Mouse (Mus musculus) lung, embryonic 15.5 days (tissue): ENCODE results near the gene Rftn1. TPM values are rescaled to one million over a fixed set of nuclear protein-coding genes. Genes with fewer than 3 reads are reported as not detected.
A peak's percentile ranks its signal among the peaks of the same experiment; 100 is the strongest.

Source experiments
- ATAC-seq: fragments of 200-750 bp; cut with Nextera tagmentation; 2 replicates; pipeline ENCODE4 v1.8.0; 2017; ENCODE audit warnings: moderate number of reproducible peaks, borderline replicate concordance; ENCODE audit not compliant: low FRiP score, low TSS enrichment; ENCODE audit errors: extremely low read depth
- H3K27ac ChIP-seq: fragments of 300-500 bp; sonication (generic); 2 replicates; pipeline ENCODE4 v1.5.1; 2015; ENCODE audit warnings: moderate library complexity, mild to moderate bottlenecking, inconsistent platforms
- H3K27me3 ChIP-seq: fragments of 300-500 bp; sonication (generic); 2 replicates; pipeline ENCODE4 v1.6.1; 2015; ENCODE audit warnings: inconsistent platforms
- H3K36me3 ChIP-seq: fragments of 300-500 bp; sonication (generic); 2 replicates; pipeline ENCODE4 v1.6.1; 2015; ENCODE audit warnings: inconsistent platforms
- H3K4me1 ChIP-seq: fragments of 300-500 bp; sonication (generic); 2 replicates; pipeline ENCODE4 v1.6.1; 2015; ENCODE audit warnings: inconsistent platforms
- H3K4me2 ChIP-seq: fragments of 300-500 bp; sonication (generic); 2 replicates; pipeline ENCODE4 v1.6.1; 2015; ENCODE audit warnings: inconsistent platforms, mild to moderate bottlenecking, moderate library complexity
- H3K4me3 ChIP-seq: fragments of 300-500 bp; sonication (generic); 2 replicates; pipeline ENCODE4 v1.5.1; 2015; ENCODE audit warnings: mild to moderate bottlenecking, inconsistent platforms
- H3K9ac ChIP-seq: fragments of 300-500 bp; sonication (generic); 2 replicates; pipeline ENCODE4 v1.6.1; 2015; ENCODE audit warnings: inconsistent platforms
- H3K9me3 ChIP-seq: fragments of 300-500 bp; sonication (generic); 2 replicates; pipeline ENCODE4 v1.6.1; 2016; ENCODE audit warnings: inconsistent platforms
- WGBS: fragments of 180-500 bp; shearing (Covaris S2); methylation state at CpG from one replicate; pipeline ENCODE4 v1.1.7; 2015; 5-methylcytosine and 5-hydroxymethylcytosine counted together
- polyA plus RNA-seq: library from polyadenylated mRNA; unstranded; fragments of >200 nt; fragmentation: Nextera tagmentation; extraction: Ambion mirVana; gene quantifications from 2 replicates; pipeline ENCODE4 v1.2.1, GENCODE M21; 2015

Rftn1 gene
- polyA plus RNA-seq, 1 experiment from 2014 or later, result 18.4 TPM

DNA sequence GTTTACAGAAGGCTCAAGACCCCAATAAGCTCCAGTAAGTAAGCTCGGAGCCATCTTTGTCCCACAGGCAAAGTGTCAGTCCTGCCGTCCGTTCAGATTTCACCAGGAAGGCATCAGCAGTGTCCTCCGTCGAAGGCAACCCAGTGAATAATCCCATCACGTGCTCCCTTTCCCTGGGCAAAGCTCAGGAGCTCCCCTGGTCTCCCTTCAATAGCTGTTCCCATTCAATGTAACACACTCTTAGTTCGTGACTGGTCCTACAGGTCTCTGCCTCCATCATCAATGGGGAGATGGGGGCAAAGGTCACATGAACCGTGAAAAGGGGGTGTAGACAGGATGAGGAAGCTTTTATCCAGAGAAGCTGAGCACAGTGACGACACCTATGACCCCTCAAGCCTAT, 108.8 kb downstream of the Rftn1 start:
- no peak for ATAC-seq
- WGBS, result 80% methylated on average over 9 of the region's 9 CpGs
- no peak overlapping the region for H3K4me3 ChIP-seq
- H3K27me3 ChIP-seq, result no peaks in the 10 kb centered on the region
- H3K4me1 ChIP-seq, result no peaks in the 10 kb centered on the region
- H3K9me3 ChIP-seq, result no peaks in the 10 kb centered on the region
- no peaks in the 10 kb centered on the region for H3K36me3 ChIP-seq
- H3K4me2 ChIP-seq, result no peak overlapping the region
- no peak overlapping the region for H3K9ac ChIP-seq
- H3K27ac ChIP-seq, result no peak overlapping the region

DNA sequence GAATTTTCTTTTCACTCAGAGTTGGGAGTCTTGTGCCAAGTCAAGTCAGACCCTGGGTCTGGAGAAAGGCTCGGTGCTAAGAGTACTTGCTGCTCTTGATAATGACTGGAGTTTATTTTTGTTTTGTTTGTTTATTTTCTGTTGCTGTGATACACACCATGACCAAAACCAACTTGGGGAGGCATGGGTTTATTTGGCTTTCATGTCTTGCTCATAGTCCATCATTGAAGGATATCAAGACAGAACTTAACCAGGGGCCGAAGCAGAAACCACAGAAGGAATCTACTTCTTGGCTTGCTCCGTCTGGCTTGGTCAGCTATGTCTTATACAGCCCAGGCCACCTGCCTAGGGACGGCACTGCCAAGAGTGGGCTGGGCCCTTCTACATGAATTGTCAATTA, 109.5 kb downstream of the Rftn1 start:
- H3K9me3 ChIP-seq, result no peaks in the 10 kb centered on the region
- no peak overlapping the region for H3K4me2 ChIP-seq
- H3K4me1 ChIP-seq, result no peaks in the 10 kb centered on the region
- H3K27me3 ChIP-seq, result no peaks in the 10 kb centered on the region
- no peak overlapping the region for H3K4me3 ChIP-seq
- 64% methylated on average over 4 of the region's 4 CpGs for WGBS
- no peak for ATAC-seq
- H3K27ac ChIP-seq, result no peak overlapping the region
- H3K9ac ChIP-seq, result no peak overlapping the region
- H3K36me3 ChIP-seq, result no peaks in the 10 kb centered on the region

DNA sequence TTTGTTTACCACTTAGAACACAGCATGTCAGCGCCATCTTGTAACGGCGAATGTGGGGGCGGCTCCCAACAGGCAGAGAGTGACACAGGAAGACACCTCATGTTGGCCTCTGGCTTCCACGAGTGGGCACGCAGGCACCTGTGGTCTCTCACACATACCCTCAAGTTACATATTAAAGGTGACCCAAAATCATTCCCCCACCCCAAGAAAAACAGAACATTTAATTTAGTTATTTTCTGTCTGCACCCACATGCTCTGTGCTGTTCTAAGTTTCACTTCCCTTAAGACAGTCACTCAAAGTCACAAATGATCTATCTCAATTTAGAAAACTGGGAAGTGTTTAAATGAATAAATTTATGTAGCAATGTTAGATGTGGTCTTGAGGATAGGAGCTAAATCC, 111.7 kb downstream of the Rftn1 start:
- WGBS, result 95% methylated on average over 6 of the region's 6 CpGs
- ATAC-seq, result no peak
- no peak overlapping the region for H3K4me2 ChIP-seq

DNA sequence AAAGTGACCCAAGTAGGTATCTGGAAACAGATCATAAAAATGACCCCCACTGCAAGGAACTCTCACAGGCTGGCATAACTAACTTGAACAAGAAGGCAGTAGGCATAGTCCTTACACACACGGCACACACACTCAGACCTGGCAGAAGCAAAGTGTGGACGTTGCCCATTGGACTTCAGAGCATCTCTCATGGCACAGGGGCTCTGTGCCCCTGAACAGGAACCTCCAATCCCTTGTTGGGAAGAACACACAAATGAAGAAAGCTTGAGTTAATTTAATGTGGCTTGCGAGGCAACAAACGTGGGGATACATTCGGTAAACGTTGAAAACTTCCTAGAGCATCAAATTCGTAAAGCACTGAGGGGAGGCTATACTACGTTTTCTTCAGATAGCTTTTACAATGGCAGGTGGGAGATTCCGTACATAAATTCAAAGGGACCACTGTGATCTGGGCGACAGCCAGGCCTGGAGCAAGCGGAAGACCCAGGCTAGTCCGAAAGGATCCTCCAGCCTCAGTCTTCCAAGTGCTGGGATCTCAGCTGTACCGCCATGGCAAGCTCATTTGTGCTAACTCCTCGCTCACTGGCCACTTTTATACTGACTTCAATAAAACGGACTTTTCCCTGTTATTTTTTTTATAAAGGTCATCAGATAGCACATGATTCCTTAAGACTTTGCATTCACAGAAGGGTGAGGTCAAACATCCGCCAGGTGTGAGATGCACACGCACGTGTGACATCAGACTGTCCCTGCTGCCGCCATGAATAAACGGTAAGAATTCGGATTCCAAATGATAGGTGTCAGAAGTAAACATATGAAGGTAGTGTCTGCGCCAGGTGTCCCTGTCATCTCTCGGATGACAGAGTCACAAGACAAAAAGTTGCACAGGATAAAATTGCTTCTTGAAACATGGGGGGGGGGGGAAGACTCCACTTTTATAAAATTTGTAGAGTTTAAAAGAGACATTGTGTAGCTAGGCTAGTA, 117.2 kb downstream of the Rftn1 start:
- 90% methylated on average over 23 of the region's 23 CpGs for WGBS
- no peaks in the 10 kb centered on the region for H3K36me3 ChIP-seq
- no peak overlapping the region for H3K27ac ChIP-seq
- no peak for ATAC-seq
- no peak overlapping the region for H3K9ac ChIP-seq
- no peak overlapping the region for H3K4me3 ChIP-seq
- 0 out of 2 replicates have a peak, but pooled peaks cover 6% of the 10 kb centered on the region for H3K4me1 ChIP-seq
- no peaks in the 10 kb centered on the region for H3K9me3 ChIP-seq
- no peaks in the 10 kb centered on the region for H3K27me3 ChIP-seq
- H3K4me2 ChIP-seq, result no peak overlapping the region

More for the DNA sequence above, 111.7 kb downstream of the Rftn1 start:
- H3K9ac ChIP-seq, result no peak overlapping the region
- no peak overlapping the region for H3K27ac ChIP-seq
- no peaks in the 10 kb centered on the region for H3K9me3 ChIP-seq
- no peaks in the 10 kb centered on the region for H3K27me3 ChIP-seq
- H3K4me1 ChIP-seq, result no peaks in the 10 kb centered on the region
- no peaks in the 10 kb centered on the region for H3K36me3 ChIP-seq
- no peak overlapping the region for H3K4me3 ChIP-seq

DNA sequence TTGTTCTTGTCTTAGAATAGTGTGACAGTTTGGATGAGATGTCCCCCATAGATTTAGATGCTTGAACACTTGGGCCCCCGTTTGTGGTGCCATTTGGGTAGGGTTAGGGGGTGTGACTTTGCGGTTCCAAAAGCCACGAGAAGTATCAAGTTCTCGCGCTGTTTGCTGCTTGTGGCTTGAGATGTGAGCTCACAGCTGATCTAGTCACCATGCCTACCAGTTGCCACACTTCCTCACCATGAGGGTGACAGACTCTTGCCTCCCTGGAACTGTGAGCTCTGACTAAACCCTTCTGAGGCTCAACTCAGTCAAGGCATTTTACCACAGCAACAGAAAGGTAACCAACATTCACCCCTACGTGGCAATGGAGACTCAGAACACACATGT, 118.9 kb downstream of the Rftn1 start:
- 0 out of 2 replicates have a peak, but pooled peaks have one; percentile 23 for ATAC-seq
- Histone ChIP-seq H3K4me1 (0 out of 2 replicates have a peak, but pooled peaks cover 6% of the 10 kb centered on the region), H3K27me3 (no peaks in the 10 kb centered on the region), H3K4me2 (no peak overlapping the region), H3K27ac (no peak overlapping the region), H3K9ac (no peak overlapping the region), H3K4me3 (no peak overlapping the region), H3K36me3 (no peaks in the 10 kb centered on the region), H3K9me3 (no peaks in the 10 kb centered on the region)
- WGBS, result 62% methylated on average over 6 of the region's 6 CpGs

DNA sequence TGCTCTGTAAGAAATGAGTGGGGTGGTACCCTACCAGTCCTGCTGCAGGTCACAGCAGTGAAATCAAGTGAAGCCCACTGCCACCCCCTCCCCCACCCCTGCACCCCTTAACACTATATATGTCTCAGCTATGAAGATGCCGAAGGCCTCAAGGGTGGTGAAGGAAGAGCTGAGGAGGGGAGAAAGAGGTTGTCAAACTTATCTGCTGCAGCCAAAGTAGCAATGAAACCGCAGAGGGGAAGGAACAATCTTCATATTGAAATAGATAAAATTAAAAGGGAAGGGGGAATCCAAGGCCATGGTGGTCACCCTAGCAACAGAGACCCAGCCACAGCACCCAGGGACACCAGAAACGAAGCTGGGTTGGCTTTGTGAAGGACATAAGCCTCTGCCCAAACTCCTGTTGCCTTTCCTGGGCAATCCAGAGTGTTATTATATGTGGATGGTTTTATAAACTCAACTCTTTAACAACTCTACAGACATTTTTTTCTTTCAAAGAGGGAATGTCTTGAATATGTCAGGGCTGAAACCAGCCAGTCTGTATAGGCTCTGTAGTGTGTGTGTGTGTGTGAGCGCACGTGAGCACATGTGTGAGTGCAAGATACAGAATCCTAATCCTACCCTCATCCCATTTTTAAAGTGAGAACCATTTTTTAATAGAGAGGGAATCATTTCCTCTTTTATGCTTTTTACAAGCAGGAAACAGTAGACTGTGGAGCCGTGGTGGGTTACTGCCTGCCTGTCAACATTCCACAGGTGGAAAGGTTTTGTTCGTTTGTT, 119.5 kb downstream of the Rftn1 start:
- WGBS, result 75% methylated on average over 7 of the region's 7 CpGs
- no peaks in the 10 kb centered on the region for H3K9me3 ChIP-seq
- no peak for ATAC-seq
- no peak overlapping the region for H3K27ac ChIP-seq
- H3K4me1 ChIP-seq, result 0 out of 2 replicates have a peak, but pooled peaks cover 6% of the 10 kb centered on the region
- no peak overlapping the region for H3K4me2 ChIP-seq
- H3K9ac ChIP-seq, result no peak overlapping the region
- H3K4me3 ChIP-seq, result no peak overlapping the region
- H3K27me3 ChIP-seq, result no peaks in the 10 kb centered on the region
- no peaks in the 10 kb centered on the region for H3K36me3 ChIP-seq

DNA sequence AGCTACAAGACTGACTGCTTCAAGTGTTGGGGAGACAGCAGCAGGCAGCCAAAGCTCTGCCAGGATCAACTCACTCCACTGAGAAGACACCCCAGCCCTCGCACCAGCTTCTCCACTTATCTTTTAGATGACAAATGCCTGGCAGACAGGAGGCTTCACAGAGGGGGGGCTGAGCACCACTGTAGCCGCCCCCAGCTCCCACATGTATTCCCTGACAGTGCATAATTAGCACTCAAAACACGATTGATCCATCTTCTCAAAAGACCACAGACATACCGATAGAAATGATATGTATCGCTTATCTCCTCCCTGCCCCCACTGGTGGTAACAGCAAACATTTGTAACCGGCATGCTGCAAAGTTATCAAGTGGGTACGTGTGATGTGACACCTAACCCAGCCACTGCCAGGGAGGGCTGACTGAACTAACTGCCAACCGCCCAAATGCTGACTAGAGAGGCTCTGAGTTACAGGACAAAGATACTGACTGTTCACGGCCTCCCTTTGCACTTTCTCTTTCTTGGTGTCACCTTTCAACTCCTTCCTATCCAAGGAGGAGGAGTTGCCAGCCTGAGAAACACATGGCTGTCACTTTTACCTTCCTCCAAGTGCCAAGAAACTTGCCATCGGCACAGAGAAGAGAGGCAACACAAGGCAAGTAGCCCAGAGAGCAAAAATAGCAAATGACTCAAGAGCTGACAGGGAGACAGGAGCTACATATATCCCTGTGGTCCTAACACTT, 120.4 kb downstream of the Rftn1 start:
- Histone ChIP-seq H3K4me1 (0 out of 2 replicates have a peak, but pooled peaks cover 6% of the 10 kb centered on the region), H3K9ac (no peak overlapping the region), H3K36me3 (no peaks in the 10 kb centered on the region), H3K27ac (no peak overlapping the region), H3K27me3 (no peaks in the 10 kb centered on the region), H3K4me2 (no peak overlapping the region), H3K4me3 (no peak overlapping the region), H3K9me3 (no peaks in the 10 kb centered on the region)
- ATAC-seq, result no peak
- WGBS, result 18% methylated on average over 10 of the region's 10 CpGs

DNA sequence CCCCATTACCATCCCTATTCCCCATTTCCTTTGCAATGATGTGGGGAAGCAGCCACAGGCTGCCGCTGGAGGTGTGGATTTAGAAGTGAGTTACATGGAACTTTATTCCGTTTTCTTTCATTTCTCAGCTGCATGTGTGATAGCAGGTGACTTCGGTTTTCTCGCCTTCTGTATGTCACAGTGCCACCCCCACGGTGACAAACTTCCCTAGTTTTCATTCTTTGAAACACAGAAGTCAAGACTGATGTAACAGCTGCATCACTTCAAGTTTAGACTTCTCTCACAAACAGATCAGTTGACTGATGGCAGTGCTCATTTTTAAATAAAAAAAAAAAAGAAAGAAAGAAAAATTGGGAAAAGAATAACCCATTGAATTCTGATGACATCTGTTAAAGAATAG, 121.3 kb downstream of the Rftn1 start:
- H3K9ac ChIP-seq, result no peak overlapping the region
- no peaks in the 10 kb centered on the region for H3K27me3 ChIP-seq
- no peaks in the 10 kb centered on the region for H3K9me3 ChIP-seq
- H3K36me3 ChIP-seq, result no peaks in the 10 kb centered on the region
- WGBS, result 55% methylated on average over 5 of the region's 5 CpGs
- 0 out of 2 replicates have a peak, but pooled peaks cover 6% of the 10 kb centered on the region for H3K4me1 ChIP-seq
- H3K4me2 ChIP-seq, result no peak overlapping the region
- no peak overlapping the region for H3K4me3 ChIP-seq
- no peak overlapping the region for H3K27ac ChIP-seq
- ATAC-seq, result no peak

DNA sequence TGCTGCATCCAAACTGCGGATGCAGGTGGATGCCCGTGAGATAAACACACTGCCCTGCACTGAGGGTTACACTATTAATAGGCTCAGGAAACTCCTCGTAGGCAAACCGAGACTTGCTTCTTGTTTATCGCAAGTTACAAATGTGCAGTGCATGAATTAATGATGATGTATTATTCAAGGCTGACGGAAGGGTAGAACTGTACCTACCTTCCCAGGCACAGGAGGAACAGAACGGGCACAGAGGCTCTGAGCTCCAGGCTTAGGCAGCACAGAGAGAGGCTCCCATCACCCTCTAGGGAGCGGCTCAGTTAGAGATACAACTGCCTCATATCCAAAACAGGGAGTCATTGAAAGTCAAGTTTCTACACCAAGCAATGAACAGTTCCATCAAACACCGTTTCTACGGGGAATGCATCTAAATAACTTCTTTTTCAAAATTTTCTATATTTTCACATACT, 121.8 kb downstream of the Rftn1 start:
- Histone ChIP-seq H3K4me3 (no peak overlapping the region), H3K9me3 (no peaks in the 10 kb centered on the region), H3K27me3 (no peaks in the 10 kb centered on the region), H3K36me3 (no peaks in the 10 kb centered on the region), H3K9ac (no peak overlapping the region), H3K27ac (no peak overlapping the region), H3K4me1 (0 out of 2 replicates have a peak, but pooled peaks cover 6% of the 10 kb centered on the region), H3K4me2 (no peak overlapping the region)
- ATAC-seq, result no peak
- 71% methylated on average over 10 of the region's 10 CpGs for WGBS

DNA sequence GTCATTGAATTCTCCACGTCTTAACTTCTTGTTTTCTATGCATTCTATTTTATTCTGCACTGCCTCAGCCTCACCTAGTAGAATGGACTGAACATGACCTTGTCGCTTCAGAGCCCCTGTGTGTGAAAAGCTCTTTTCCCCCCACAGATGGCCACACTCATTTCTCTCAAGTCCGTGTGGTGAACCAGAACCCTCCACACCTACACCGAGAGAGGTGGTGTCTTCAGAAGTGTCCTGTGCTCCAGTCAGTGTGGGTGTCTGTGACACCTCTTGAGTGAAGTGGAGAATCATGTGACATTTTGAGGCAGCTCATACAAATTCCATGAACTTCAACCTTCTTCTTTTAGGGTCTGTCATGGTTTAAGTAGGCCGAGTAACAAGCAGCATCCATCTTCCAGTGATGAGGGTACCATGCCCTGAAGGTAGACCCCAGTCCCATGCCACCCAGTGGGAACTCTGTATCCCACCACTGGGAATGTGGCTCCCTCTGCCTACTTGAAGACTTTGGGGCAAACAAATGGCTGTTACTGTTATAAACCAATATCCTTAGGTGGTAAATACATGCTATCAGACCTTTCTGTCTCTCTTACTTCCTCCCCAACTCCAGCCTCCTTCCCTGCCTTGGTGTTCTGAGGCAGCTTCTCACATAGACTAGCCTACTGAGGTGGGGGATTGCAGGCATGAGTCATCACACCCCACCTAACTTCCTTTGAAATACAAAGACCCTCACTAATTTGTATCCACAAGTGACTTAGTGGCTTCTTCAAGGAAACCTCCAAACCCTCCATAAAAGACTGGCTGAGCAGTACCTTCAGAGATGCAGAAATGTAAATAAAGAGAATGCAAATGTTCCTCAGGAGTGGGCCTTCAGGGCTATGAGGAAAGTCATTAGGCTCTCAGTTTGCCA, 122.4 kb downstream of the Rftn1 start:
- Histone ChIP-seq H3K4me1 (0 out of 2 replicates have a peak, but pooled peaks cover 6% of the 10 kb centered on the region), H3K4me3 (no peak overlapping the region), H3K27me3 (no peaks in the 10 kb centered on the region), H3K9ac (no peak overlapping the region), H3K4me2 (no peak overlapping the region), H3K36me3 (no peaks in the 10 kb centered on the region), H3K27ac (no peak overlapping the region), H3K9me3 (no peaks in the 10 kb centered on the region)
- ATAC-seq, result no peak
- WGBS, result 73% methylated on average over 5 of the region's 5 CpGs
